Mouse (Mus musculus) G1E (cell line): ENCODE measurements around the gene Gm44805. TPM values are rescaled to one million over a fixed set of nuclear protein-coding genes. Genes with fewer than 3 reads are reported as not detected.

Source experiments
- ATAC-seq: 2 replicates; pipeline ENCODE4 v1.8.0; 2016; ENCODE audit warnings: mild to moderate bottlenecking; ENCODE audit not compliant: insufficient number of reproducible peaks, poor library complexity, low FRiP score, severe bottlenecking; ENCODE audit errors: extremely low read depth
- DNase-seq: peaks from one replicate; pipeline ENCODE4 v3.0.0; 2012; ENCODE audit warnings: low spot score
- H3K27me3 ChIP-seq: 2 replicates; pipeline ENCODE4 v1.6.1; 2012; ENCODE audit warnings: mild to moderate bottlenecking, low read length, inconsistent platforms; ENCODE audit not compliant: insufficient read depth
- H3K36me3 ChIP-seq: replicated peaks from 2 replicates; pipeline ENCODE3; 2012; ENCODE audit warnings: mild to moderate bottlenecking, inconsistent platforms
- H3K4me1 ChIP-seq: 2 replicates; pipeline ENCODE4 v1.6.1; 2012; ENCODE audit warnings: low read depth, low read length, inconsistent platforms, mixed read lengths; ENCODE audit not compliant: insufficient read depth
- H3K4me3 ChIP-seq: 2 replicates; pipeline ENCODE4 v1.5.1; 2012; ENCODE audit warnings: low read depth, mild to moderate bottlenecking, inconsistent platforms, low read length, moderate library complexity, mixed read lengths
- H3K9me3 ChIP-seq: replicated peaks from 2 replicates; pipeline ENCODE4 v1.6.1; 2012; ENCODE audit warnings: inconsistent platforms
- CTCF ChIP-seq: IDR thresholded peaks from 2 replicates; pipeline ENCODE4 v1.5.1; 2012; ENCODE audit warnings: low read depth, low read length, inconsistent platforms, mixed read lengths
- GATA1 ChIP-seq: IDR thresholded peaks from 2 replicates; pipeline ENCODE4 v1.6.1; 2012; ENCODE audit warnings: borderline replicate concordance, low read length, inconsistent platforms, mixed read lengths
- GATA2 ChIP-seq: IDR thresholded peaks from 2 replicates; pipeline ENCODE4 v1.6.1; 2012; ENCODE audit warnings: low read depth, low read length, inconsistent platforms, borderline replicate concordance
- POLR2AphosphoS5 ChIP-seq: IDR thresholded peaks from 2 replicates; pipeline ENCODE4 v1.6.1; 2012; ENCODE audit warnings: low read depth, low read length, inconsistent platforms; ENCODE audit not compliant: insufficient replicate concordance
- TAL1 ChIP-seq: conservative IDR thresholded peaks from 2 replicates; pipeline ENCODE4 v1.6.1; 2012; ENCODE audit warnings: low read depth, low read length, inconsistent platforms, mixed read lengths
- polyA plus RNA-seq: library from polyadenylated mRNA; stranded (reverse); fragments of >175 nt; gene quantifications from 2 replicates; pipeline ENCODE4 v1.2.3, GENCODE M21; 2012
- total RNA-seq, 2 experiments: library from RNA; stranded (forward) in 1 of 2; stranded (reverse) in 1 of 2; fragments of 200-1000 nt in 1 of 2; fragments of >200 nt in 1 of 2; fragmentation: Nextera tagmentation in 1 of 2; gene quantifications; 2 replicates each; pipeline ENCODE4 v1.2.3; 2014 to 2017

Gene Gm44805
- total and polyA plus RNA-seq, 3 experiments: not detected

DNA sequence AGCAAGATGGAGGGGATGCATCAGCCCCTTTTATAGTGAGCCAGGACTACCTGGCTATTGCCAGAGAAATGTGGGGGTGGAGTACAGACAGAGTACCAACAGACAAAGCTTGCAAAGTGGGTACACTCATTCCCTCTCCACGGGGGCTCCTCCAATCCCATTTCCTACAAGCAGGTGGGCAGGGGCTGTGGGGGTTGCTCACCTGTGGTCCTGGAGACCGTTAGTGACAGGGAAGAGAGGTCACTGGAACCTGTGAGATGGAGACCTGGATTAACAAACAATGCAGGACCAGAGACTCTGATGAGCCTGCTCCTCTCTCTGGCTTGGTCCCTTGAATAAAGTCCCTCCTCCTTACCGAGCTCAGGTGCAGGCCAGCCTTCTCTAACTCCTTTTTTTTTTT, 53.5 kb downstream of the Gm44805 start:
- Histone ChIP-seq H3K36me3 (peaks cover 13% of the 10 kb centered on the region), H3K27me3 (peaks cover 12% of the 10 kb centered on the region), H3K4me3 (peak overlapping the region; percentile 79; the same call in 1 of the 2 replicates), H3K9me3 (no peaks in the 10 kb centered on the region), H3K4me1 (peaks cover 21% of the 10 kb centered on the region)
- no peak for DNase-seq
- TF ChIP-seq TAL1 (no peak), GATA1 (no peak), POLR2AphosphoS5 (no peak), GATA2 (no peak), CTCF (no peak)
- ATAC-seq: no peak

DNA sequence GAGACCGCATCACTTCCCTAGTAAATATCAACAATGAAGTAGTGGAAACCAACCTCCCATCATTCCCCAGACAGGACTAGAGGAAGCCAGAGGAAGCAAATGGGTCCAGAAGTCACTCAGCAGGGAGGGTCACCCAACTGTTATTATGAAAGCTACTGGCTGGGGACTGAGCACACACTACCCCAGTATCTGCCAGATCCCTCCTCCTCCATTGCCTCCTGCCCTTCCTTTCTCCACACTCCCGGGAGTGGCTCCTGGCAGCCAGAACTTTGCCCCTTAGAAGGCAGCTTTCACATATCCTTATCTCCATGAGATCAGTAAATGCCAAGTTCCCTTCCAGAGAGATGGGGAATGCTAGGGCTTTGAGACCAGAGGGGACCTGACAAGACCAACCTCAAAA, 57.8 kb downstream of the Gm44805 start:
- Histone ChIP-seq H3K27me3 (peaks cover 20% of the 10 kb centered on the region), H3K36me3 (no peaks in the 10 kb centered on the region), H3K9me3 (no peaks in the 10 kb centered on the region), H3K4me3 (no peak overlapping the region), H3K4me1 (peaks cover 12% of the 10 kb centered on the region)
- TF ChIP-seq GATA1 (no peak), POLR2AphosphoS5 (no peak), GATA2 (no peak), TAL1 (no peak), CTCF (no peak)
- DNase-seq (no peak), ATAC-seq (no peak)

DNA sequence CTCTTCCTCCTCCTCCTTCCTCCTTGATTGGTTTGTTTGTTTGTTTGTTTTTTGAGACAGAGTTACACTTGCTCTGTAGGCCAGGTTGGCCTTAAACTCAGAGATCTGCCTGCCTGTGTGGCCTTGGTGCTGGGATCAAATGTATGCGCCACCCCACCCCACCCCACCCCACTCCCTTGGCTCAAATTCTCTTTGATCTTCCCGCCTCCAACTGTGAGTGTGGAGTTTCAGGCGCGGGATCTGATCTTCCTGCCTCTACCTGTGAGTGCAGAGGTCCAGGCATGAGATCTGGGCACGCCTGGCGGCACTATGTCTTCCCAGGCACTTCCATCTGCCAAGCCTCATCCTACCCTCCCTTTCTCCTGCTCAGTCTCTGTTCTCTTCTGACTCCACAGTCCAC, 59.0 kb downstream of the Gm44805 start:
- peaks cover 20% of the 10 kb centered on the region for H3K27me3 ChIP-seq
- ATAC-seq: no peak
- DNase-seq: no peak
- no peaks in the 10 kb centered on the region for H3K36me3 ChIP-seq
- TF ChIP-seq CTCF (no peak), GATA1 (no peak), GATA2 (no peak), TAL1 (no peak)
- H3K9me3 ChIP-seq: no peaks in the 10 kb centered on the region
- no peak overlapping the region for H3K4me3 ChIP-seq
- peaks cover 4% of the 10 kb centered on the region for H3K4me1 ChIP-seq

Other genes starting within 250 kb of the Gm44805 start
Only the 20 nearest of the 24 such genes appear.
- gene Bloc1s3, start 173.1 kb downstream of the Gm44805 start, total RNA-seq (2014; fragmentation: Nextera tagmentation): 4.6 and 5.2 TPM in 2 replicates
- 4.2 and 5.2 TPM in 2 replicates for gene Bloc1s3, start 173.1 kb downstream of the Gm44805 start, total RNA-seq (2017)
- gene Bloc1s3, start 173.1 kb downstream of the Gm44805 start, polyA plus RNA-seq: 5.7 and 6.0 TPM in 2 replicates
- 87.2 and 92.8 TPM in 2 replicates for gene Trappc6a, start 173.0 kb downstream of the Gm44805 start, total RNA-seq (2014; fragmentation: Nextera tagmentation)
- gene Trappc6a, start 173.0 kb downstream of the Gm44805 start, total RNA-seq (2017): 141 and 200 TPM in 2 replicates
- 537 and 654 TPM in 2 replicates for gene Trappc6a, start 173.0 kb downstream of the Gm44805 start, polyA plus RNA-seq
- gene Nkpd1, start 163.6 kb downstream of the Gm44805 start, total RNA-seq (2014; fragmentation: Nextera tagmentation): 0.53 and 0.92 TPM in 2 replicates
- 0.22 and 0.41 TPM in 2 replicates for gene Nkpd1, start 163.6 kb downstream of the Gm44805 start, total RNA-seq (2017)
- gene Nkpd1, start 163.6 kb downstream of the Gm44805 start, polyA plus RNA-seq: 0.55 TPM in 2 replicates
- gene Ppp1r37, start 118.3 kb downstream of the Gm44805 start, total RNA-seq (2014; fragmentation: Nextera tagmentation): 22.4 and 23.0 TPM in 2 replicates
- gene Ppp1r37, start 118.3 kb downstream of the Gm44805 start, total RNA-seq (2017): 10.9 and 13.1 TPM in 2 replicates
- 68.4 and 71.2 TPM in 2 replicates for gene Ppp1r37, start 118.3 kb downstream of the Gm44805 start, polyA plus RNA-seq
- gene Zfp296, start 104.1 kb downstream of the Gm44805 start, total RNA-seq (2014; fragmentation: Nextera tagmentation): 0.53 and 0.97 TPM in 2 replicates
- gene Zfp296, start 104.1 kb downstream of the Gm44805 start, total RNA-seq (2017): 0.81 and 0.82 TPM in 2 replicates
- gene Zfp296, start 104.1 kb downstream of the Gm44805 start, polyA plus RNA-seq: 3.4 TPM in 2 replicates
- 50.8 and 51.2 TPM in 2 replicates for gene Gemin7, start 103.8 kb downstream of the Gm44805 start, total RNA-seq (2014; fragmentation: Nextera tagmentation)
- 25.8 and 31.3 TPM in 2 replicates for gene Gemin7, start 103.8 kb downstream of the Gm44805 start, total RNA-seq (2017)
- gene Gemin7, start 103.8 kb downstream of the Gm44805 start, polyA plus RNA-seq: 52.7 and 55.4 TPM in 2 replicates
- 25.8 and 41.4 TPM in 2 replicates for gene Clasrp, start 76.9 kb downstream of the Gm44805 start, total RNA-seq (2014; fragmentation: Nextera tagmentation)
- gene Clasrp, start 76.9 kb downstream of the Gm44805 start, total RNA-seq (2017): 34.2 and 35.1 TPM in 2 replicates
- 153 and 172 TPM in 2 replicates for gene Clasrp, start 76.9 kb downstream of the Gm44805 start, polyA plus RNA-seq
- gene Relb, start 52.0 kb downstream of the Gm44805 start, total RNA-seq (2014; fragmentation: Nextera tagmentation): 1.5 and 1.9 TPM in 2 replicates
- gene Relb, start 52.0 kb downstream of the Gm44805 start, total RNA-seq (2017): 1.5 and 2.0 TPM in 2 replicates
- gene Relb, start 52.0 kb downstream of the Gm44805 start, polyA plus RNA-seq: 1.1 and 1.2 TPM in 2 replicates
- gene Clptm1, start 16.4 kb downstream of the Gm44805 start, total RNA-seq (2014; fragmentation: Nextera tagmentation): 70.0 and 75.5 TPM in 2 replicates
- gene Clptm1, start 16.4 kb downstream of the Gm44805 start, total RNA-seq (2017): 26.0 and 28.6 TPM in 2 replicates
- 74.8 and 93.4 TPM in 2 replicates for gene Clptm1, start 16.4 kb downstream of the Gm44805 start, polyA plus RNA-seq
- gene Apoc2, start 3.5 kb downstream of the Gm44805 start, total RNA-seq (2014; fragmentation: Nextera tagmentation): not detected in 2 replicates
- not detected in 2 replicates for gene Apoc2, start 3.5 kb downstream of the Gm44805 start, total RNA-seq (2017)
- not detected in 2 replicates for gene Apoc2, start 3.5 kb downstream of the Gm44805 start, polyA plus RNA-seq
- gene Apoc4, start 56 bp upstream of the Gm44805 start, total RNA-seq (2014; fragmentation: Nextera tagmentation): not detected in 2 replicates
- 0.27 TPM in 1 of 2 replicates, not detected in the other for gene Apoc4, start 56 bp upstream of the Gm44805 start, total RNA-seq (2017)
- 0.22 TPM in 1 of 2 replicates, not detected in the other for gene Apoc4, start 56 bp upstream of the Gm44805 start, polyA plus RNA-seq
- 12.3 and 14.9 TPM in 2 replicates for gene Apoc1, start 11.2 kb upstream of the Gm44805 start, total RNA-seq (2014; fragmentation: Nextera tagmentation)
- 4.8 and 7.0 TPM in 2 replicates for gene Apoc1, start 11.2 kb upstream of the Gm44805 start, total RNA-seq (2017)
- gene Apoc1, start 11.2 kb upstream of the Gm44805 start, polyA plus RNA-seq: 9.5 and 15.3 TPM in 2 replicates
- 7.4 and 8.1 TPM in 2 replicates for gene Apoe, start 17.8 kb upstream of the Gm44805 start, total RNA-seq (2014; fragmentation: Nextera tagmentation)
- 19.9 TPM in 2 replicates for gene Apoe, start 17.8 kb upstream of the Gm44805 start, total RNA-seq (2017)
- gene Apoe, start 17.8 kb upstream of the Gm44805 start, polyA plus RNA-seq: 28.6 and 28.7 TPM in 2 replicates
- gene Tomm40, start 34.0 kb upstream of the Gm44805 start, total RNA-seq (2014; fragmentation: Nextera tagmentation): 75.6 and 88.4 TPM in 2 replicates
- gene Tomm40, start 34.0 kb upstream of the Gm44805 start, total RNA-seq (2017): 49.1 and 56.9 TPM in 2 replicates
- gene Tomm40, start 34.0 kb upstream of the Gm44805 start, polyA plus RNA-seq: 377 and 386 TPM in 2 replicates
- 14.2 and 17.2 TPM in 2 replicates for gene Nectin2, start 69.1 kb upstream of the Gm44805 start, total RNA-seq (2014; fragmentation: Nextera tagmentation)
- gene Nectin2, start 69.1 kb upstream of the Gm44805 start, total RNA-seq (2017): 9.7 and 11.4 TPM in 2 replicates
- 34.9 and 35.8 TPM in 2 replicates for gene Nectin2, start 69.1 kb upstream of the Gm44805 start, polyA plus RNA-seq
- not detected in 2 replicates for gene Bcam, start 89.6 kb upstream of the Gm44805 start, total RNA-seq (2014; fragmentation: Nextera tagmentation)
- 0.05 TPM in 1 of 2 replicates, not detected in the other for gene Bcam, start 89.6 kb upstream of the Gm44805 start, total RNA-seq (2017)
- gene Bcam, start 89.6 kb upstream of the Gm44805 start, polyA plus RNA-seq: not detected in 2 replicates
- gene Cblc, start 115.4 kb upstream of the Gm44805 start, total RNA-seq (2014; fragmentation: Nextera tagmentation): not detected in 2 replicates
- not detected in 2 replicates for gene Cblc, start 115.4 kb upstream of the Gm44805 start, total RNA-seq (2017)
- not detected in 2 replicates for gene Cblc, start 115.4 kb upstream of the Gm44805 start, polyA plus RNA-seq
- gene Bcl3, start 141.3 kb upstream of the Gm44805 start, total RNA-seq (2014; fragmentation: Nextera tagmentation): 2.7 TPM in 1 of 2 replicates, not detected in the other
- gene Bcl3, start 141.3 kb upstream of the Gm44805 start, total RNA-seq (2017): 0.71 and 1.1 TPM in 2 replicates
- gene Bcl3, start 141.3 kb upstream of the Gm44805 start, polyA plus RNA-seq: 6.1 and 6.6 TPM in 2 replicates
- gene Gm19345, start 170.6 kb upstream of the Gm44805 start, total RNA-seq (2014; fragmentation: Nextera tagmentation): not detected in 2 replicates
- gene Gm19345, start 170.6 kb upstream of the Gm44805 start, total RNA-seq (2017): not detected in 2 replicates
- gene Gm19345, start 170.6 kb upstream of the Gm44805 start, polyA plus RNA-seq: not detected in 2 replicates
- 1.7 and 4.1 TPM in 2 replicates for gene Ceacam16, start 179.9 kb upstream of the Gm44805 start, total RNA-seq (2014; fragmentation: Nextera tagmentation)
- gene Ceacam16, start 179.9 kb upstream of the Gm44805 start, total RNA-seq (2017): 2.3 and 2.8 TPM in 2 replicates
- 2.2 and 3.2 TPM in 2 replicates for gene Ceacam16, start 179.9 kb upstream of the Gm44805 start, polyA plus RNA-seq